Mouse (Mus musculus) spleen, postnatal 4 days (tissue): ENCODE measurements around the gene Abi1.
"Not testable (repeated sequence)": the region's sequence is repeated elsewhere in the genome, so short reads cannot be mapped to it uniquely, and the experiment has no call there.

ENCODE experiments used
- DNase-seq, 2 experiments: peaks; one replicate each; pipeline ENCODE4 v3.0.0; 2022; ENCODE audit warnings: low spot score in 2 of 2

Abi1 gene

GRCm38 (mm10) chr2:22962970-22963369, 77.1 kb downstream of the Abi1 start:
- no peak for DNase-seq

DNA sequence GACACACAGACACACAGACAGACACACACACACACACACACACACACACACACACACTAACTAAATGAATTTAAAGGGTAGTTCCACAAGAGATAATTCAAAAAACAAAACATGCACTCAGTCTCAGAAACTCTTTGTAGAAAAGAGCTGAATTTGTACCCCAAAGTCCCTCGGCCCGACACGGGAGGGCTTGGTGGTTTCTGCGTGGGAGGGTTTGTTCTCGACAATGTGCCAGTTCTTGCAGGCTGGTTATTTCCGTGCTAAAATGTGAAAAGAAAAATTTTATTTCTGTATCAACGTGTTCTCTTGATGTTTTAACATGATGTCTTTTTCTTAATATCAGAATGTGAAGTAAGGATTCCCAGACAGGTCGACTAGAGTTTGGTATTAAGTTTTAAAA, 77.8 kb downstream of the Abi1 start:
- DNase-seq: no peak

DNA sequence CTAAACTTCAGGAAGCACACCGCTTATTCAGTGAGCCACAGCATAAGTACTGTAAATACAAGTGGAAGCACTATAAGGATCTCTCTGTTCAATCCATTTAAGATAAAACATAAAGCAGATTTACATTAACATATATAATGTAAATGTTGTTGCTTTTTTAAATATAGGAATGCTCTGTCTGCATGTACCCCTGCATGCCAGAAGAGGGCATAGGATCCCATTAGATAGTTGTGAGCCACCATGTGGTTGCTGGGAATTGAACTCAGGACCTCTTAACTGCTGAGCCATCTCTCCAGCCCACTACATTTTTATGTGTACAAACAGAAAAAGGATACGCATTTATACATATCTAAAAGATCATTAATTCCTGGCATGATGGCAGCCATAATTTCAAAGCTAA, 78.4 kb downstream of the Abi1 start:
- DNase-seq: no peak

DNA sequence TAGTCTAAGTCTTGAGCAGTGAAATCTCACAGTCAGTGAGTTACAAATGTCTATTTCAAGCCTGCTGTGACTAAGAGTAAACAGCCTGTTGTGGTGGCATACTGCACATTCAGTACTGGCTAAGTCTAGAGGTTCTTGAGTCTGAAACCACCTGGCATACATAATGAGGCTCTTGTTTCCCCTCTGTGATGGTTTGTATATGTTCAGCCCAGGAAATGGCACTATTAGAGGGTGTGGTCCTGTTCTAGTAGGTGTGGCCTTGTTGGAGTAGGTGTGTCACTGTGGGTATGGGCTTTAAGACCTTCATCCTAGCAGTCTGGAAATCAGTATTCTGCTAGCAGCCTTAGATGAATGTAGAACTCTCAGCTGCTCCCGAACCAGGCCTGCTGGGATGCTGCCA, 82.6 kb downstream of the Abi1 start:
- no peak for DNase-seq

GRCm38 (mm10) chr2:22955914-22956313, 84.1 kb downstream of the Abi1 start:
- no peak for DNase-seq

GRCm38 (mm10) chr2:22954278-22954677, 85.8 kb downstream of the Abi1 start:
- no peak for DNase-seq

DNA sequence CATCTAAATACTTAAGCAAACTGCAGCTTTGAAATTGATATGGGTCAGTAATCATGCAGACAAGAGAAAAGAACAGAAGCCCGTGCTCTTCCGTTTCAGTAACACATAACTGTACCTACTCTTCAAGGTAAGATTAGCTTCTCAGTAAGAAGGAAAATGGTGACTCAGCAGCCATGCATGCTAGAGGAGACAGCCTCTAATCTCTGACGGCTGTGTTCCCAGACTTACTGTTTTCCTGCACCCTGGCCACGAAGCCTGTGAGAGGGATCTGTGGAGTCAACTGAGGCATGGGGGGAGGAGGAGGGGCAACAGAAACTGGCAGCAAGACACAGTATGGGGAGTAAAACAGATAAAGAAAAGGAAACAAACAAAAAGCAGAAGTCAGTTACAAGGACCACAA, 90.1 kb downstream of the Abi1 start:
- no peak for DNase-seq

- DNase-seq: no peak
Observed at GRCm38 (mm10) chr2:22933556-22933955, 106.5 kb downstream of the Abi1 start.

GRCm38 (mm10) chr2:22928259-22928658, 111.8 kb downstream of the Abi1 start:
- DNase-seq: no peak

DNA sequence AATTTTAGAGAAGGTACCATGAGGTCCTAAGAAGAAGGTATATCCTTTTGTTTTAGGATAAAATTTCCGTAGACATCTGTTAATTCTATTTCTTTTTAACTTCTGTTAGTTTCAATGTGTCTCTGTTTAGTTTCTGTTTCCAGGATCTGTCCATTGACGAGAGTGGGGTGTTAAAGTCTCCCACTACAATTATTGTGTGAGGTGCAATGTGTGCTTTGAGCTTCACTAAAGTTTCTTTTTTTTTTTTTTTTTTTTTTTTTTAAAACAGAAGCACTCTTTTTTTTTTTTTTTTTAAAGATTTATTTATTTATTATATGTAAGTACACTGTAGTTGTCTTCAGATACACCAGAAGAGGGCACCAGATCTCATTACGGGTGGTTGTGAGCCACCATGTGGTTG, 114.1 kb downstream of the Abi1 start:
- DNase-seq: not testable (repeated sequence)

DNA sequence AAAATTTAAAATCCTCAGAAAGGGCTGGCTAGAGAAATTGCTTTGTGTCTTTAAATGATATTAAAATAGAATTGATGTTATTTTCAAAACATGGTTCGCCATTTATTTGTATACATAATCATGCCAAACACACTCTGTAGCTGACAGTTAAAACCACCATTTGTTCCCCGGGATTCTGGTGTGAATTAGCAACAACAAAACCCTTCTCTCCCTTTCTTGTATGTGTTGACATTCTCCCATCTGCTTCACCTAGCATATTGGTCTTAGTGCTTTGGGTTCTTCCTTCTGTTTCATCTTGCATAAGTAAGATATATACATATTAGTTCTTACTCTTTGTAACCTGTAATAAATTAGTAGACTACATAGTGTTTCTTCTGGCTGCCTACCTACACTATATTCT, 121.4 kb downstream of the Abi1 start:
- DNase-seq: no peak

GRCm38 (mm10) chr2:22914421-22914820, 125.6 kb downstream of the Abi1 start:
- no peak for DNase-seq

DNA sequence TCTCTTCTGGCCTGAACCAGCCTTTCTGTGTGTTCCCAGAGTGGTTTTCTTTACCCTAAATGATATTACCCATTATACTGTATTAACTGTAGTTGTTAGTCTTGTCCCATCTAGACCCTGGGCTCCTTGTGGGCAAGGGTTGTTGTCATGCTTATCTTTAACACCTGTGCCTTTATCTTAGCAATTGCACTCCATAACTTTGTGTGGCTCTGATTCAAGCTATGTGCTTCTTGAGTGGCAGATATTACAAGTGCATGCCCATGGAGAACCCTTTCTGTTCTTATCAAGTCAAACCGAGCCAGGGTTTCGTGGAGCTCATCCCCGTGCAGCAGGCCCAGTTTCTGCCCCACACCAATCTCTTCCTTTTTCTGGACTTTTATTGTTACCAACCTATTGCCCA, 136.1 kb downstream of the Abi1 start:
- DNase-seq: no peak

- DNase-seq: peak; percentile 88 to 93
Observed at GRCm38 (mm10) chr2:22895282-22896273, 144.5 kb downstream of the Abi1 start, which contains the start of gene Pdss1. Gene Pdss1, plus strand, starts transcription at chr2:22895522.

- no peak for DNase-seq
Observed at GRCm38 (mm10) chr2:22894932-22895281, 145.1 kb downstream of the Abi1 start.
